Mouse (Mus musculus) myocyte (in vitro differentiated cells): ENCODE data around the gene Cenpp.

Experiments
- CEBPB ChIP-seq: IDR thresholded peaks from 2 replicates; pipeline ENCODE4 v1.6.1; 2011; ENCODE audit warnings: mild to moderate bottlenecking, moderate library complexity; ENCODE audit not compliant: poor library complexity, insufficient read depth, severe bottlenecking
- E2F4 ChIP-seq: IDR thresholded peaks from one replicate; pipeline ENCODE4 v1.6.1; 2011; ENCODE audit warnings: mild to moderate bottlenecking, control low read depth, moderate library complexity; ENCODE audit not compliant: insufficient read depth
- POLR2A ChIP-seq: IDR thresholded peaks from one replicate; pipeline ENCODE4 v1.6.1; 2011; ENCODE audit warnings: low read depth, mild to moderate bottlenecking, control low read depth, moderate library complexity; ENCODE audit not compliant: insufficient read length
- POLR2AphosphoS2 ChIP-seq: IDR thresholded peaks from one replicate; pipeline ENCODE4 v1.6.1; 2011; ENCODE audit warnings: low read depth, control low read depth; ENCODE audit not compliant: insufficient read length
- TCF12 ChIP-seq: IDR thresholded peaks from one replicate; pipeline ENCODE4 v1.6.1; 2011; ENCODE audit warnings: mild to moderate bottlenecking, control low read depth; ENCODE audit not compliant: poor library complexity, insufficient read depth, severe bottlenecking
- USF1 ChIP-seq: IDR thresholded peaks from one replicate; pipeline ENCODE4 v1.6.1; 2011; ENCODE audit warnings: low read depth, mild to moderate bottlenecking, control low read depth, moderate library complexity

DNA sequence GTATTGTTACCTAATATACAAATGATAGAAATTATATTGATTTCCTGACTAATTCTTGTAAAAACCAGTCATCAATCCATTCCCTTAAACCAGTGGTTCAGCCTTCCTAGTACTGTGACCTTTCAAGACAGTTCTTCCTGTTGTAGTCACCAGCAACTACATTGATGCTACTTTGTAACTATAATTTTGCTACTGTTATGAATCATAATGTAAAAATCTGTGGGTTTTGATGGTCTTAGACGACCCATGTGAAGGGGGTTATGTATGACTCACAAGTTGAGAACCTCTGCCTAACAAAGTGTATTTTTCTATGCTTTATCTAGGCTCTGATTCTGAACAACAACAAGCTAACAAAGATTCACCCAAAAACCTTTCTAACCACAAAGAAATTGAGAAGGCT, 95.7 kb downstream of the Cenpp start:
- no peak for TF ChIP-seq POLR2A
- no peak for TF ChIP-seq E2F4
- TF ChIP-seq USF1: no peak
- no peak for TF ChIP-seq CEBPB
- no peak for TF ChIP-seq TCF12
- TF ChIP-seq POLR2AphosphoS2: no peak
